Mouse (Mus musculus) left cerebral cortex, postnatal 10 days (tissue): ENCODE results near the gene P2ry6. TPM values are rescaled to one million over a fixed set of nuclear protein-coding genes. Genes with fewer than 3 reads are reported as not detected.

Experiments
- DNase-seq, 2 experiments: peaks; one replicate each; pipeline ENCODE4 v3.0.0; 2021 to 2022; ENCODE audit warnings: low spot score in 2 of 2, mixed read lengths in 1 of 2; ENCODE audit errors: extremely low spot score in 1 of 2
- intact Hi-C: fragments of 180-260 bp; cut with DNase I; formaldehyde crosslinking; loops from one replicate; pipeline ENCODE4 v1.15.1; 2025
- total RNA-seq, 2 experiments: library from RNA; stranded (reverse); gene quantifications; 2 replicates each; pipeline ENCODE4 v1.2.3; 2021

P2ry6 gene
- total RNA-seq = 1 to 10 TPM; 3.5 to 4.0 TPM

GRCm38 (mm10) chr7:100974135-100974903 lies at the start of gene P2ry6:
P2ry6 (minus strand) TSS chr7:100974649.
- intact Hi-C loops = no loop called here
- DNase-seq = no peak

GRCm38 (mm10) chr7:101017492-101017891 lies 43.0 kb upstream of the P2ry6 start:
- DNase-seq = no peak
- intact Hi-C loops = no loop called here

GRCm38 (mm10) chr7:101017021-101017461 lies 42.6 kb upstream of the P2ry6 start:
- peak; percentile 40 to 64 for DNase-seq
- intact Hi-C loops = no loop called here

DNA sequence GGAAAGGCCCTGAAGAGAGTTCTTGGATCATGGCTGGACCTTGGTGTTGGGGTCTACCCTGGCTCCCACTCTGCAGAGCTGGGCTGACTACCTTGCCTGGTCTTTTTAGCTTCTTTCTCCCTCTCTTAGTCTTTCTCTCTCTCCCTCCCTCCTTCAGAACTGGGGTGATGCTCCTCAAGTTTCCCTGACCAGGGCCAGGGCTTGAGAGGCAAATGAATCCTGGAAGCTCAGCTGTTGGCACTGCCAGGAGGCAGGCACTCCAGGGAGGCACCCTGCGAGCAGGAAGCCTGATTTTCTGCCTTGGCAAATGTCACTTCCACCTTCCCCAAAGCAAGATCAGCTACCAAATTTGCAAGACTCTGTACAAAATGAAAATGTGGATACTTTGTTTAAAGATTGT lies 40.5 kb upstream of the P2ry6 start:
- intact Hi-C loops = no loop called here
- no peak for DNase-seq

GRCm38 (mm10) chr7:101014041-101014440 lies 39.6 kb upstream of the P2ry6 start:
- intact Hi-C loops = no loop called here
- DNase-seq = no peak

DNA sequence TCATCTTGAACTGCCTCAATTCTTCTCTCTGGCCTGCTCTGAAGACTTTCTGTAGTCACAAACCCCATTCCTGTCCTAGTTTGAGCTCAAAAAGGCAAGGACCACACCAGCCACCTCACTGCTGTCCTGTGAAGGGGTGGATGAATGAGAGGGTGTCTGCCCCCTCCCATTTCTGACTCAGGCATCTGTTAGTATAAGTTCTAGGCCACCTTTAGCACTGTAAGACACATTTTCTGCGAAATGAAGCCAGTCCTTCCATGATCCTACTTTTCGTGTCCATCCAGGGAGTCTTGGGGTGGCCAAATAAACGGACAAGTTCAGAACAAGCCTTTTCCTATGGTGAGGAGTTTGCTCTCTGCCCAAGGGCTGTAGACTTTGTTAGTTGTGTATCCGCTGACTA lies 38.1 kb upstream of the P2ry6 start, which contains the start of gene P2ry2:
TSS of gene P2ry2 (minus strand) at position 326 of the 400 bp plus-strand sequence.
- intact Hi-C loops = no loop called here
- DNase-seq = no peak

DNA sequence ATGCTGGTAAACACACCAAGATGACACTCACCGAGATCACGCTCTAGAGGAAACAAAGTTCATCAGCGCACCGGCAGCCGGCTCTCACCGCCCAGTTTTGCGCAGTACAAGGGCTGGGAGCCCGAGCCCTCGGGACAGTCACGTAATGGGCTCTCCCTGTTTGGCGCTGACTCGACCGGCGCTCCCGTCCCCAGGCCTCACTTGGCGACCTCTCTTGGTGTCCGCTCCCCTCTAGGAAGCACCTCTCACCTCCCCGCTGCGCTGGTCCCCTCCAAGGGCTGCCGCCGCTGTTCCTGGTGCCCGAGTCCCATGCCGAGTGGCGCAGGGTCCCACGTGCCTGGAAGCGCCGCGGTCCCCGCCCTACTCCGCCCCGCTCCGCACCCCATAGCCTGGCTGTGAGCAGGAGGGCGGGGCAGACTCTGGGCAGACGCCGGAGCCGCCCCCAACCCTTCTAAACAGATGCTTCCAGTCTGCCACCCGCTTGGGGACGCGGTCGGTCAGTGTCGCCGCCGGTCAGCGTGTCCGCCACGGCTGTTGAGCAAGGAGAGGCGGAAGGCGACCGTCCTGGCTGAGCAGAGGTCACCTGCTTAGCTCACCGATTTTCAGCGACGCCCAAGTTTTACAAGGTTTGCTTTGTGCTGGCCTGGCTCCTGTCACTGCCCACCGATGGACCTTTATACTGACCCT lies 37.4 kb upstream of the P2ry6 start:
- intact Hi-C loops = no loop called here
- DNase-seq = peak in 1 of 2 experiments; percentile 81

DNA sequence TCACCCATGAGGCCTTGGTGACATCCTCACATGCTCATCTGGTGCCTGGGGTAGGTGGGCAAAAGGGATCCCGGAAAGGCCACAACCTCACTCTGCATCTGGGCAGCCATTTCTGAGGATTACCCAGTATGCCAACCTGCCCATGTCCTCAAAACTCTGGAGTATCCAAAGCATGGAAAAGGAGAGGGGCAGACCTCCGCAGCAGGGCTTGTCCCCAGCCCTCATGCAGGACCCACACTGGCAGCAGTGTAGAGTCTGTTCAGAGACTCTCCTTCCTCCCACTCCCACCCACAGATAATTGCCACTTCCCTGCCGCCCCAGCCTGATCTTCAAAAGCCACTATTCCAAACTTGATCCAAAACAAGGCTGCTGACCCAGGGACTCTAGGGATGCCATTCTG lies 36.3 kb upstream of the P2ry6 start:
- DNase-seq = no peak
- intact Hi-C loops = no loop called here

- DNase-seq = no peak
- intact Hi-C loops = no loop called here
Observed at GRCm38 (mm10) chr7:101006201-101006600, 31.8 kb upstream of the P2ry6 start.

DNA sequence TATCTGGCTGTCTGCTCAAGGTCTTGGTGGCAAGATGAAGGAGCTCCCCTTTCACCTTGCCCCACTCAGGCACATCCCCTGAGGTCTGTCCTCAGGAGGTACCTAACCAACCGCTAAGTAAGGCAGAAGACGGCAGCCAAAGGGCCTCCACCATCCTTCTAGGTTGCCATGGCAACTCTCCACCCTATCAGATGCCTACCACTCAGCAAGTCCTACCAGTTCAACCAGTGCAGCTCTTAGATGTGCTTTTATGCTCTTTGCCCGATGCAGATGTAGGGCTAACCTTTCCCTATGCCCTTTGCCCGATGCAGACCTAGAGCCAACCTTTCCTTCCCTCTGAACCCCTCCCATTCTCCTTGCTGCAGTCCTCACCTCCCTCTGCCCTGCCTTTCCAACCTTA lies 30.7 kb upstream of the P2ry6 start:
- peak in 1 of 2 experiments; percentile 28 for DNase-seq
- intact Hi-C loops = no loop called here

GRCm38 (mm10) chr7:101003442-101004326 lies 29.2 kb upstream of the P2ry6 start:
- intact Hi-C loops = no loop called here
- no peak for DNase-seq

- intact Hi-C loops = no loop called here
- no peak for DNase-seq
Observed at GRCm38 (mm10) chr7:101002274-101002673, 27.8 kb upstream of the P2ry6 start.

DNA sequence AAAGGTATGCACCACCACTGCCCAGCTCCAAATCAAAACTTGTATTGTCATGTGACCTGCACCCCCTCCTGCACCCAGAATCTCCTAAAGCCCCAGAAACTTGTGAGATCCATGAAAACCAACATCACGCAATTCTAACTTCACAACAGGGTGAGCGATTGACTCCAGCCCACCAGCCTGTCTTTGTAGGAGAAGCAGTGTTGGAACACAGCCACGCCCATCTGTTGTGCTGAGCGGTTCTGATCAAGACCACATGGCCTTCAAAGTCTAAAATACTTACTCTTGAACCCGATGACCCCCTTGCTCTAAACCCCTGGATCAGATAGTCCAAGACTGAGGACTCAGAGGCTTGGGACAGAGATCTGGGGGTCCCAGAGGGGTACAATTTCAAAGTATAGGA lies 25.2 kb upstream of the P2ry6 start:
- intact Hi-C loops = no loop called here
- no peak for DNase-seq

DNA sequence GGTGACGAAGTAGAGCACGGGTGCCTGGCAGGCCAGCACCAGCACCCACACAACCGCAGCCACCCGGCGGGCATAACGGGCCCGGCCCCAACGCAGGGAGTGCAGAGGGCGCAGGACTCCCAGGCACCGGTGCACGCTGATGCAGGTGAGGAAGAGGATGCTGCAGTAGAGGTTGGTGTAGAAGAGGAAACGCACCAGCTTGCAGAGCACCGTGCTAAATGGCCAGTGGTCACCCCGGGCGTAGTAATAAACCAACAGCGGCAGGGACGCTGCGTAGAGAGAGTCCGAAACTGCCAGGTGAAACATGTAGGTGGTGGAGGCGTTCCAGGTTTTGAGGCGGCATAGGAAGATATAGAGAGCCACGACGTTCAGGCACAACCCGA lies 24.1 kb upstream of the P2ry6 start:
- no peak for DNase-seq
- intact Hi-C loops = no loop called here

DNA sequence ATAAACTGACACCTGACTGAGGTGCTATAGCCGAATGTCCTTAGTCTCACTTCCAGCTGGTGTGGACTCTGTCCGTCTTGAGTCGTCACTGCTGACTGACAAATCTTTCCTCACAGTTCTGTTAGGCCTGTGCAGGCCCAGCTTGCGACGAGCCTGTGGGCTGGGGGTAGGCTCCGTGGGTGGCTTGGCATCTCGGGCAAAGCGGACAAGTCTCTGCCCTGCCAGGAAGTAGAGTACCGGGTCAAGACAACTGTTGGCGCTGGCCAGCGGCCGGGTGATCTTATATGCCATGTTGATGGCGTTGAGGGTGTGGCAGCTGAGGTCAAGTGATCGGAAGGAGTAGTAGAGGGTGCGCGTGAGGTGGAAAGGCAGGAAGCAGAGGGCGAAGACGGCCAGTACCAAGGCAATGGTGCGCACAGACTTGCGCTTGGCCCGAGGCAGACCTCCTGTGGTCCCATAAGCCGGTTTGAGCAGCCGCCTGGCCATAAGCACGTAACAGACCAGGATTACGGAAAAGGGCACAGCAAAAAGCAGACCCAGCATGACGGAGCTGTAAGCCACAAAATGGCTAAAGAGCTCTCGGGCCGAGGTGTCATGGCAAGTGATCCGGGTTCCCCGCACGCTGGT lies 23.6 kb upstream of the P2ry6 start:
- DNase-seq = no peak
- intact Hi-C loops = no loop called here

GRCm38 (mm10) chr7:100997215-100997614 lies 22.8 kb upstream of the P2ry6 start:
- DNase-seq = no peak
- intact Hi-C loops = no loop called here

DNA sequence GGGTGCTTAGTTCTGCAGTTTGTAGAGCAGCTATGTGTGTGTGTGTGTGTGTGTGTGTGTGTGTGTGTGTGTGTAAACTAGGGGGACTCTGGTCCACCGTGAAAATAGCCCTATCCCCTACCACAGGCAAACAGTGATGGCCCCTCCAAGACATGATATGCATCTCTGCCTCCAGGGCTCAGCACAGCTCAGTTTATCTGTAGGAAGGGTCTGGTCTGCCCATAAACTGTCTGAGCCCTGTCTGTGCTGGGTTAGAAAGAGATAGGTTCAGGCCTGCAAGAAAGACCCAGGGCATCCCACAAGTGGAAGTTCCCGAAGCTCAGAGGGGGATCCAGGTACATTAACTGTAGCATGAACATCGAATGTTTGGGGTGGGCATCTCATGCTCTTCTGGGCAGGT lies 21.5 kb upstream of the P2ry6 start:
- intact Hi-C loops = no loop called here
- DNase-seq = no peak

GRCm38 (mm10) chr7:100995260-100995864 lies 20.9 kb upstream of the P2ry6 start:
- intact Hi-C loops = no loop called here
- DNase-seq = no peak

DNA sequence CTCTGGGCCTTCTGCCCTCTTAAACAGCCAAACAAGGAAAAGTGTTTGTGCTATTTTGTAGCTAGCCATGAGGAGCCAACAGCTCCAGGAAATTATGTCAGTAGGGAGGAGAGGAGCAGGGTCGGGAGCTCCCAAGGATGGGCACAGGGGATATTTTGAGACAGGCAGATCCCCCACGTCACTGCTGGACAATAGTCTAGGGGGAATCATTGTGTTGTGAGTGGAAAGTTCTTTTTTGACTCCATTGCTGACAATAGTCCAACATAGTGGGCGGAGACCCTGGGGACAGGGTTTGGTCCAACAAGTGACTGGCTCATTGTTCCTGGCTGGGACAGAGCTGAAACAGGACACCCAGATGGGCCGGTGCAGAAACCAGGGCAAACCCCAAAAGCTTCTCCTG lies 18.7 kb upstream of the P2ry6 start:
- no peak for DNase-seq
- intact Hi-C loops = no loop called here
